Mouse (Mus musculus): ENCODE measurements around the gene Fat4.

Fat4 gene

DNA sequence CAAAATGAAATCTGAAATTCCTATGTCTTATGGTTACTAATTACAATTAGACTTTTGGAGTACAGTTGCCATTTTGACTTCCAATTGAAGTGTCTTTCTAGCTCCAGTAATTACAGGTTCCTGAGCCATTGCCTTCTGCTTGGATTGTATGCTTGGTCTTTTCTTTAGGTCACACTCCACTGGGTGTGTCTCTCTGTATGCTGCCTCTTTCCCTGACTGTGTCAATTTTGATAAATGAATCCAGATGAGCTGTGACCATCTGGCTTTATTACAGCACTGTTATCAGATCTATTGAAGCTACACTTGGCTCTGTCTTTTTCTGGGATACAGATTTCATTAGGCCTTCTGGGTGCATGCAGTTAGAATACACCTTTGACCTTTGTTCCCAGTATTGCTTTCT lies 80.7 kb downstream of the Fat4 start:
- no peak for DNase-seq (ENCODE audit: low read depth, low spot score)

DNA sequence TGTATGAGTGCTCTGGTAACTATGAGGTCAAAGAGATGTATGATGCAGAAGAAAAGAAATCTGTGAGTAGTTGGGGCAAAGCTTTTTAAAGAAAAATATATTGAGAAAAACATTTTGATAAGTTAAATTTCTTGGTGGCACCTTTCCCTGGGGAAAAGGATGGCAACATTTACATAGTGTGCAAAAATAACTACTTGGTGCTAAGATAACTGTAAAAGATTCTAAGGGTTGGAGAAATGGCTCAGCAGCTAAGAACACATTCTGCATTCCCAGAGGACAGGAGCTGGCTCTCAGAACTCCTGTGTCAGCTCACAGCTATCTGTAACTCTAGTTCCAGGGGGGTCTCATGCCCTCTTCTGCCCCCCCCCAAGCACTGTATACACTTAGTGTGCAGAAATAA lies 99.6 kb downstream of the Fat4 start:
- DNase-seq (ENCODE audit: low read depth, low spot score) = no peak

DNA sequence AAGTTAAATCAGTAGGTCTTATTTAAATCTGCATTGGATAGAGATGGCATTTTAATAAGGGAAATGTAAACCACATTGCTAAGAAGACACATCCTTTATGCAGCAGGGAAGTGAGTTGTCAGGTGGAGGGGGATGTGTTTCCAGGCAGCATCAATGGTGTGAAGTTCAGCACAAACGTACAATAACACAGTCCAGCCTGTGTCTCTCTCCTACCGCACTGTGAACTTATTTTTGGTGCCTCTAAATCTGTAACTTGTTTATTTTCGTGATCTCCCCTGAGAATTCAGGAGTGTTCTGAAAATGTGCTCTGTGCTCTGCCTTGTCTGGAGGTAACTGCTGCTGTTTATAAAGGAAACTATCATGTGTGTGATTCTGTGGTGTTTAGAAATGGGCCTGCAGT lies 102.4 kb downstream of the Fat4 start:
- no peak for DNase-seq (ENCODE audit: low read depth, low spot score)

- DNase-seq (ENCODE audit: low read depth, low spot score) = no peak
Measured at GRCm38 (mm10) chr3:39000011-39000410, 113.3 kb downstream of the Fat4 start.

GRCm38 (mm10) chr3:39010544-39010943 lies 123.8 kb downstream of the Fat4 start:
- DNase-seq (ENCODE audit: low read depth, low spot score) = peak; percentile 16

DNA sequence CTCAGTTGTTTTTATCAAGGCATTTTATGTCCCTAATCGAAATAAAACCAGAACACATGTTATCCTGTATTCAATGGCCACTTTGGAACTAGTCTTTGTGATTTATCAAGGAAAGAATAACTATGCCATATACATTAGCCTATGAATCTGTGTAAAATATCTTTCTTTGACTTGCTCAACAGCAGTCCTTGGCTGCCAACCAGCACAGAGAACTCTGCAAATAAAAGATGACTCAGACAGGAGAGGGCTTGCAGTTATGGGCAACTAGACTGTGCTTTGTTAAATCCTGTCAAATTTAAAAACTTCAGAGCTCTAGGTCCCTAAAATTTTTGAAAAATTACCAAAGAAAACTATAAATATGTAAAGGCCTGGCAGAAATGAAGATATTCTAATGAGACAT lies 130.9 kb downstream of the Fat4 start:
- DNase-seq (ENCODE audit: low read depth, low spot score) = no peak

DNA sequence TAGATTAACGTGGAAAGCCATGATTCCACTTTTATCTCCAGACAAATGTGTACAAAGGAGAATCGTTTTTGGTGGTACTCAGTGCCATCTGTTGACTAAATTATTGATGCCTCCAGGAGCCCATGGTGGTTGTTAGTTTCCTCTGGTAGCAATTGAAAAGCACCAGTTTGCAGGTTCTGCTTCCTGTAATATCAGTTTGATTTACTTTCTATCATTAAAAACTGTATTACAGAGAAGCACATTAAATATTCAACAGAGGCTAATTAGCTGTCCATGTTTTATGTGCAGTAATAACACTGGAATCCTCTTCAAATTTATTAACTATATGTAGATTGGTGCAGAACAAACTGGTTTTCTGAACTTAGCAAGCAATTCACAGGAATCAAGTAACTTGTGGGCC lies 149.4 kb downstream of the Fat4 start:
- no peak for DNase-seq (ENCODE audit: low read depth, low spot score)

- no peak for DNase-seq (ENCODE audit: low read depth, low spot score)
Measured at GRCm38 (mm10) chr3:39046425-39046824, 159.7 kb downstream of the Fat4 start.

DNA sequence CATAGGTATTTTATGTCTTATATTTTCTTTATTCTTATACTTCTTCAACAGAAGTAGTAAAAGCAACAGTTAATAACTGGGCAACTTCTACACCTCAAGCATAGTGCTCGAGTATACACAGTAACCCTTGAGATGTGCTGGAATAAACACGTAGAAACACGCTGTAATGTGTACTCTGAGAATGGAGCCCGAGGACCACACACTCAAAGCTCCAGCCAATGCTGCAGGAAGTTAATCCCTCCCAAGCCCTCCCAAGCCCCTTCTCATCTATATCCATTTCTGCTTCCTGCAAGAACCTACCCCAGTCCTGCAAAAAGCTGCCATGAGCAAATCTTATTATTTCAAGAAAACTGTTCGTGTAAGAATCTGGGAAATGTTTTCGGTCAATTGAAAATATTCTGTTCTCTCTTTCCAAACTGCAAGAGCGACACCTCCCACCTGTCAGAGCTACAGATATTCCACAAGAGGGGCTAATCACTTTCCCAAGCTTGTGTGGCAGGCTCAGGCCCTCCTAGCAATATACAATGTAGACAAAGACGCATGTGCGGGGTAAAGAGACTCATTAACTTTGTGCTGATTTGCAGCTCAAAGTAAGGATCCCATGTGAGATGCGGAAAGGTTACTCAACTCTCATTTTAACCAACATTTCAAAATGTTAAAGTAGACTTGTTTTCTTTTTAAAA lies 161.0 kb downstream of the Fat4 start:
- DNase-seq (ENCODE audit: low read depth, low spot score) = no peak

DNA sequence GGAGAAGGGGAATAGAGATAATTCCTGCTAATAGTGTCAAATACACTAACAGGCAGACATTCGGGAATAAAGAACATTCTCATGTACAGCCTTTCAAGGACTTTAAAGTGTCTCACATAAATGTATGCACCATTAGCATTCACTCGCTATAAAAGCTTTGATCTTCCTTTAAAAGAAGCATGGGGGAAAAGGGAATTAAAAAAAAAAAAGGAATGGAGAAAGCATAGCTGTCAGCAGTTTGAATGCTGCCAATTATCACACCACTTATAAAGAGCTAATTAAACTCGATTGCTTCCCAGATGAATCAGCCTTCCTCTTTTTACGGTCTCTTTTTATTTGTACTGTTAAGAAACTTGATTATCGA lies 161.5 kb downstream of the Fat4 start:
- no peak for DNase-seq (ENCODE audit: low read depth, low spot score)

DNA sequence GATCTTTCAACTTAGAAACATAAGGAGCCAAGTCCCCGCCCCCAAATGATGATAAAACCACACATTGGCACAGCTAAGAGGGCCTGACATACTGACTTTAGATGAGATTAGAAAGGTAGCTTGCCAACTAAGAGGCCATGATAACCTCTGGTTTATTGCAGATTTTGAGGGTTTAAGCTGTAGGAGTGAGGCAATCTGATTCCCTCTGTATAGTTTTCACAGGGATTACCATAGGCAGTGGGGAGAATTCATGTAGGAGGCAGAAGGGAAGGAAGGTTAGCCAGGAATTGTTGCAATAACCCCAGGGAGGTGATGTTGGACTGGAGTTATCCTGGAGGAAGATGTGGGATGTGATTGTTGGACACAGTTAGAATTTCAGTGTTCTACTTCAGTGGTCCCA lies 163.4 kb downstream of the Fat4 start:
- no peak for DNase-seq (ENCODE audit: low read depth, low spot score)

DNA sequence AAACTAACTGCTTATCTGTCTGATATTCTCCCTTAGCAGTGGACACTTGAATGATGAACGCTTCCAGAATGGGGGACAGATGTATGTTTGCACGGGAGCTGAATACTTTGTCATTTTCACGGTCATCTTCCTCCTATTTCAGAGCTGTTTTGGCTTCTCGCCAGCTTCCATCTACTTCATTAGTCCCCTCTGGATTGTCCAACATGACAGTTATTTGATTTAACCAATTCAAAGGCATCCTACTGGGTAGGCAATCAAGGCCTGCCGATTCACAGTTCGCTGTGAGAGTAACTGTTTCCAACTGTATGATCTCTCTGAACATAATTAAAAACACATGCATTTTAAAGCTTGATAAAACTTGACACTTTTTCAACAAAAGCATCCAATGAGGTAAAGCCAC lies 166.3 kb downstream of the Fat4 start:
- no peak for DNase-seq (ENCODE audit: low read depth, low spot score)

All from brain, embryonic 18.5 days (tissue).